Mouse (Mus musculus): Measurements from ENCODE around the gene Slc22a15.
A peak's percentile ranks its signal among the peaks of the same experiment; 100 is the strongest.

- TF ChIP-seq CTCF (IDR thresholded peaks at IDR 0.05; ENCODE audit: borderline replicate concordance, control insufficient read depth, extremely low read depth, insufficient read depth, low read length, poor library complexity), result peak; percentile 95
- TF ChIP-seq POLR2A (IDR thresholded peaks at IDR 0.05; ENCODE audit: control insufficient read depth, extremely low read depth, insufficient read depth, low read length, poor library complexity), result no peak
These were observed 118.1 kb downstream of the Slc22a15 start for GRCm38 (mm10) chr3:101806149-101806548.
